Mouse (Mus musculus) neural tube, embryonic 12.5 days (tissue): ENCODE results near the gene Hfe. TPM values are rescaled to one million over a fixed set of nuclear protein-coding genes. Genes with fewer than 3 reads are reported as not detected.
A peak's percentile ranks its signal among the peaks of the same experiment; 100 is the strongest.
"Not testable (repeated sequence)": the region's sequence is repeated elsewhere in the genome, so short reads cannot be mapped to it uniquely, and the experiment has no call there.

Source experiments
- ATAC-seq: fragments of 200-750 bp; cut with Nextera tagmentation; 2 replicates; pipeline ENCODE4 v1.8.0; 2017; ENCODE audit warnings: low read depth, mild to moderate bottlenecking, moderate TSS enrichment, moderate library complexity; ENCODE audit not compliant: low FRiP score
- H3K27ac ChIP-seq: fragments of 300-500 bp; sonication (generic); 2 replicates; pipeline ENCODE4 v1.5.1; 2016
- H3K27me3 ChIP-seq: fragments of 300-500 bp; sonication (generic); replicated peaks from 2 replicates; pipeline ENCODE4 v1.6.1; 2016; ENCODE audit warnings: mild to moderate bottlenecking
- H3K36me3 ChIP-seq: fragments of 300-500 bp; sonication (generic); 2 replicates; pipeline ENCODE4 v1.6.1; 2016; ENCODE audit warnings: mild to moderate bottlenecking
- H3K4me1 ChIP-seq: fragments of 300-500 bp; sonication (generic); 2 replicates; pipeline ENCODE4 v1.6.1; 2016
- H3K4me2 ChIP-seq: fragments of 300-500 bp; sonication (generic); replicated peaks from 2 replicates; pipeline ENCODE4 v1.6.1; 2016; ENCODE audit warnings: mild to moderate bottlenecking
- H3K4me3 ChIP-seq: fragments of 300-500 bp; sonication (generic); 2 replicates; pipeline ENCODE4 v1.5.1; 2016
- H3K9ac ChIP-seq: fragments of 300-500 bp; sonication (generic); 2 replicates; pipeline ENCODE4 v1.6.1; 2016; ENCODE audit warnings: mild to moderate bottlenecking
- H3K9me3 ChIP-seq: fragments of 300-500 bp; sonication (generic); 2 replicates; pipeline ENCODE4 v1.6.1; 2016; ENCODE audit warnings: mild to moderate bottlenecking
- WGBS: fragments of 180-500 bp; shearing (Covaris S2); methylation state at CpG from one replicate; pipeline ENCODE4 v1.1.7; 2016; 5-methylcytosine and 5-hydroxymethylcytosine counted together
- polyA plus RNA-seq: library from polyadenylated mRNA; unstranded; fragments of >200 nt; fragmentation: Nextera tagmentation; extraction: Ambion mirVana; gene quantifications from 2 replicates; pipeline ENCODE4 v1.2.1, GENCODE M21; 2016

The Hfe gene
- polyA plus RNA-seq, 1 experiment from 2014 or later = 3.9 TPM

- Histone ChIP-seq H3K4me1 (peaks cover 12% of the 10 kb centered on the region), H3K27ac (no peak overlapping the region), H3K27me3 (no peaks in the 10 kb centered on the region), H3K9ac (no peak overlapping the region), H3K4me2 (no peak overlapping the region), H3K36me3 (no peaks in the 10 kb centered on the region), H3K4me3 (no peak overlapping the region), H3K9me3 (no peaks in the 10 kb centered on the region)
- ATAC-seq = no peak
- 87% methylated on average over 4 of the region's 4 CpGs for WGBS
These were observed 23.5 kb downstream of the Hfe start for GRCm38 (mm10) chr13:23687181-23687580.

GRCm38 (mm10) chr13:23685966-23686365 lies 24.7 kb downstream of the Hfe start:
- Histone ChIP-seq H3K4me2 (peak overlapping the region; percentile 67), H3K4me3 (peak overlapping the region; percentile 15; the same call in 1 of the 2 replicates), H3K27ac (0 out of 2 replicates have a peak overlapping the region, but pooled peaks have one; percentile 74), H3K4me1 (peaks cover 12% of the 10 kb centered on the region), H3K36me3 (no peaks in the 10 kb centered on the region), H3K27me3 (no peaks in the 10 kb centered on the region), H3K9ac (peak overlapping the region; percentile 64), H3K9me3 (no peaks in the 10 kb centered on the region)
- WGBS = 48% methylated on average over 4 of the region's 4 CpGs
- ATAC-seq = no peak

GRCm38 (mm10) chr13:23685121-23685861 lies 25.4 kb downstream of the Hfe start:
- ATAC-seq = no peak

GRCm38 (mm10) chr13:23684295-23684945 lies 26.2 kb downstream of the Hfe start:
- not testable (repeated sequence) for H3K27me3 ChIP-seq, H3K9me3 ChIP-seq, H3K36me3 ChIP-seq
- ATAC-seq = peak; percentile 35
- Histone ChIP-seq H3K4me3 (peak overlapping the region; percentile 42), H3K9ac (peak overlapping the region; percentile 64), H3K4me1 (peaks cover 12% of the 10 kb centered on the region), H3K4me2 (peak overlapping the region; percentile 67), H3K27ac (peak overlapping the region; percentile 92)
- WGBS = under 1% methylated on average over 22 of the region's 37 CpGs

More at GRCm38 (mm10) chr13:23685121-23685861, 25.4 kb downstream of the Hfe start:
- peak overlapping the region; percentile 42 for H3K4me3 ChIP-seq
- H3K9ac ChIP-seq = peak overlapping the region; percentile 64
- no peaks in the 10 kb centered on the region for H3K36me3 ChIP-seq
- H3K27ac ChIP-seq = peak overlapping the region; percentile 74
- H3K4me2 ChIP-seq = peak overlapping the region; percentile 67
- H3K27me3 ChIP-seq = no peaks in the 10 kb centered on the region
- H3K9me3 ChIP-seq = no peaks in the 10 kb centered on the region
- peaks cover 12% of the 10 kb centered on the region for H3K4me1 ChIP-seq
- WGBS = 10% methylated on average over 15 of the region's 15 CpGs

GRCm38 (mm10) chr13:23683755-23684281 lies 26.8 kb downstream of the Hfe start, which contains the start of the genes Hist1h2ac and Hist1h2bc:
Gene Hist1h2ac, minus strand, starts transcription at chr13:23683948.
Gene Hist1h2bc, plus strand, starts transcription at chr13:23684199.
- peak within 1 kb of the TSS; percentile 42 for H3K4me3 ChIP-seq
- no peaks in the 10 kb centered on the region for H3K27me3 ChIP-seq
- H3K9ac ChIP-seq = peak within 1 kb of the TSS; percentile 64
- peak within 1 kb of the TSS; percentile 92 for H3K27ac ChIP-seq
- no peaks in the 10 kb centered on the region for H3K9me3 ChIP-seq
- H3K4me1 ChIP-seq = peaks cover 12% of the 10 kb centered on the region
- no peaks in the 10 kb centered on the region for H3K36me3 ChIP-seq
- ATAC-seq = peak; percentile 97
- under 1% methylated on average over 30 of the region's 32 CpGs for WGBS
- H3K4me2 ChIP-seq = peak within 1 kb of the TSS; percentile 67

- WGBS = 12% methylated on average over 14 of the region's 30 CpGs
- H3K27ac ChIP-seq = 0 out of 2 replicates have a peak overlapping the region, but pooled peaks have one; percentile 67
- peak; percentile 60 for ATAC-seq
These were observed 27.5 kb downstream of the Hfe start for GRCm38 (mm10) chr13:23682947-23683754.

GRCm38 (mm10) chr13:23682623-23682946 lies 28.1 kb downstream of the Hfe start:
- no peaks in the 10 kb centered on the region for H3K27me3 ChIP-seq
- 0 out of 2 replicates have a peak overlapping the region, but pooled peaks have one; percentile 23 for H3K9ac ChIP-seq
- ATAC-seq = no peak
- H3K36me3 ChIP-seq = no peaks in the 10 kb centered on the region
- 63% methylated on average over 1 of the region's 1 CpGs for WGBS
- H3K27ac ChIP-seq = no peak overlapping the region
- peak overlapping the region; percentile 67 for H3K4me2 ChIP-seq
- no peaks in the 10 kb centered on the region for H3K9me3 ChIP-seq
- peaks cover 12% of the 10 kb centered on the region for H3K4me1 ChIP-seq
- H3K4me3 ChIP-seq = no peak overlapping the region; the same call in 1 of the 2 replicates

More at GRCm38 (mm10) chr13:23682947-23683754, 27.5 kb downstream of the Hfe start:
- H3K4me3 ChIP-seq = peak overlapping the region; percentile 39
- H3K9ac ChIP-seq = peak overlapping the region; percentile 52; the same call in 1 of the 2 replicates
- not testable (repeated sequence) for H3K27me3 ChIP-seq, H3K9me3 ChIP-seq, H3K36me3 ChIP-seq
- H3K4me2 ChIP-seq = peak overlapping the region; percentile 67
- H3K4me1 ChIP-seq = peaks cover 12% of the 10 kb centered on the region

- Histone ChIP-seq H3K9ac (no peak overlapping the region), H3K27ac (no peak overlapping the region), H3K27me3 (no peaks in the 10 kb centered on the region), H3K36me3 (no peaks in the 10 kb centered on the region), H3K4me2 (no peak overlapping the region), H3K9me3 (no peaks in the 10 kb centered on the region), H3K4me1 (peaks cover 12% of the 10 kb centered on the region), H3K4me3 (no peak overlapping the region)
- WGBS = 90% methylated on average over 6 of the region's 6 CpGs
- no peak for ATAC-seq
These were observed 28.6 kb downstream of the Hfe start for GRCm38 (mm10) chr13:23681990-23682582.

- Histone ChIP-seq H3K27ac (no peak overlapping the region), H3K9ac (no peak overlapping the region), H3K4me2 (no peak overlapping the region), H3K9me3 (no peaks in the 10 kb centered on the region), H3K27me3 (no peaks in the 10 kb centered on the region), H3K4me1 (no peaks in the 10 kb centered on the region), H3K4me3 (no peak overlapping the region), H3K36me3 (no peaks in the 10 kb centered on the region)
- ATAC-seq = no peak
- 86% methylated on average over 3 of the region's 3 CpGs for WGBS
These were observed 48.1 kb downstream of the Hfe start for GRCm38 (mm10) chr13:23662536-23662935.

- WGBS = 75% methylated on average over 6 of the region's 6 CpGs
- no peak for ATAC-seq
- H3K4me2 ChIP-seq = no peak overlapping the region
- H3K27me3 ChIP-seq = no peaks in the 10 kb centered on the region
- no peaks in the 10 kb centered on the region for H3K36me3 ChIP-seq
- no peaks in the 10 kb centered on the region for H3K4me1 ChIP-seq
- no peak overlapping the region for H3K9ac ChIP-seq
- no peak overlapping the region for H3K27ac ChIP-seq
- H3K4me3 ChIP-seq = no peak overlapping the region
- H3K9me3 ChIP-seq = no peaks in the 10 kb centered on the region
These were observed 50.9 kb downstream of the Hfe start for GRCm38 (mm10) chr13:23659636-23660366.
